Mouse (Mus musculus): ENCODE data around the gene Ifi27l2a. TPM values are rescaled to one million over a fixed set of nuclear protein-coding genes. Genes with fewer than 3 reads are reported as not detected.
"Not testable (repeated sequence)": the region's sequence is repeated elsewhere in the genome, so short reads cannot be mapped to it uniquely, and the experiment has no call there.

Ifi27l2a gene
- polyA plus RNA-seq (2015; fragmentation: Nextera tagmentation; extraction: Ambion mirVana): 7.5 and 16.4 TPM in 2 replicates

DNA sequence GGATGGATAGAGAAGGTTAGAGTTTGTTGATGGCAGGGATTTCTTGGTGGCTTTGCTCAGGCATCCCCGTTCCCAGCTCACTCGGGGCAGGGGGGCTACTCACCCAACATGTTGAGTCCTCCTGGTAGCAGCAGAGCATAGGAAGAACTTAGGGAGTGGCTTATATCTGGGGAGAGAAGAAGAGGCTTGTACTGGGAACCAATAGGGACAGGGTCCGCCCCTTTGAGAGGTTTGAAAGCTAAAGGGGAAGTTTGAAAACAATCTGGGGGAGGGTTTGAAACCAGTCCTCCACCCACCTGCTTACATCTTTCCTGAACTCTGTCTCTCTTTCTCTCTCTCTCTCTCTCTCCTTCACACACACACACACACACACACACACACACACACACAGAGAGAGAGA lies at the start of gene Ifi27l2a:
Gene Ifi27l2a, minus strand, starts transcription at position 157 of the 400 bp plus-strand sequence.
- H3K9ac ChIP-seq (replicated peaks): no peak within 1 kb of the TSS
- ATAC-seq (ENCODE audit: low FRiP score): no peak
- no peak within 1 kb of the TSS for H3K4me3 ChIP-seq (replicated peaks)
- H3K4me2 ChIP-seq: no peak within 1 kb of the TSS
- H3K36me3 ChIP-seq: no peaks in the 10 kb centered on the region
- WGBS: 64% methylated on average over 3 of the region's 3 CpGs
- no peaks in the 10 kb centered on the region for H3K4me1 ChIP-seq
- no peaks in the 10 kb centered on the region for H3K27me3 ChIP-seq (replicated peaks)
- H3K27ac ChIP-seq (replicated peaks): no peak within 1 kb of the TSS
- H3K9me3 ChIP-seq (replicated peaks): no peaks in the 10 kb centered on the region

DNA sequence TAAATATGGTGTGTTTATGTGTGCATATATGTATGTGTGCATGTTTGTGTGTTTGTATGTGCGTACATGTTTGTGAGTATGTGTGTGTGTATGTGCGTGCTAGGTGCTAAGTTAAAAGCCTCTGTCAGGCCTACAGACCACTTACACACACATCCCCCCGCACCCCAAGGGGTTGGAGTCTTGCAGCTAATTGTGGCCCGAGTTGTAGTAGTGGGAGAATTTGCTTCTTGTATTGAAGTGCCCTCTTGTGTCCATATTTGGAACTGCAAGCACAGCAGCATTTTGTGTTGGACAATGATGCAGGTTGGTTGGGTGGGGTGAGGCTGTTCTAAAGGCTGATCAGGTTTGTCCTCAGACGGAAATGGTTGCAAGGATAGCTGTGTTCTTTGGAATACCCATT lies 49.3 kb upstream of the Ifi27l2a start:
- ATAC-seq (ENCODE audit: low FRiP score): no peak
- H3K27me3 ChIP-seq (replicated peaks): no peaks in the 10 kb centered on the region
- WGBS: 48% methylated on average over 5 of the region's 5 CpGs
- H3K4me2 ChIP-seq: no peak overlapping the region
- no peaks in the 10 kb centered on the region for H3K4me1 ChIP-seq
- H3K4me3 ChIP-seq (replicated peaks): no peak overlapping the region
- H3K9me3 ChIP-seq (replicated peaks): no peaks in the 10 kb centered on the region
- H3K9ac ChIP-seq (replicated peaks): no peak overlapping the region
- no peaks in the 10 kb centered on the region for H3K36me3 ChIP-seq
- H3K27ac ChIP-seq (replicated peaks): no peak overlapping the region

DNA sequence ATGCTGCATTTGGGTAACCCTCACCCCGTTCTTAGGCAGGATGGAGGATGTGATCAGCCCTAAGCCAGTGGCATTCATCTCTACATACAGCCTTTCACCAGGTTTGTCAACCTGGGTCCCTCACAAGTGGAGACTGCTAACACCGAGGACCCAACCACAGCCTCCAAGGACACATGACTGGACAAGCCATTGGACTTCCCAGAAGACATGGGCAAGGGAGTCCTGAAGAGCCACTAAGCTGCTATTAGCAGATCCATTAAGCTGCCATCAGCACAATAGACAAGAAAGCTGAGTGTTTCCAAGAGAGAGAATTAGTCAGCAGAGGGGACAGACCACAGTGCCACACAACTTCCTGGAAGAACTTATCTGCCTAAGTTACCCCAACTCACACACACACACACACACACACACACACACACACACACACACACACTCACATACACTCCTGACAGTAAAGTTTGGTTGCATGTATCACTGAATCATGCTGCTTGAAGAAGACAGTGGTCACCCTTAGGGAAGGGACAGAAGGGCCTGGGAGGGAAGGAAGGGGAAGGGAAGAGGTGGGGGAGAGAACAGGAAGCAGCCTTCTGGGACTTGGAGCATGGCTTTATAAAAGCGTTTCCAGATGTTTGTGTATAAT lies 47.7 kb upstream of the Ifi27l2a start:
- H3K27ac ChIP-seq (replicated peaks): no peak overlapping the region
- H3K4me1 ChIP-seq: no peaks in the 10 kb centered on the region
- no peak overlapping the region for H3K9ac ChIP-seq (replicated peaks)
- no peak overlapping the region for H3K4me2 ChIP-seq
- H3K36me3 ChIP-seq: no peaks in the 10 kb centered on the region
- H3K4me3 ChIP-seq (replicated peaks): no peak overlapping the region
- no peak for ATAC-seq (ENCODE audit: low FRiP score)
- 80% methylated on average over 3 of the region's 3 CpGs for WGBS
- H3K9me3 ChIP-seq (replicated peaks): no peaks in the 10 kb centered on the region
- no peaks in the 10 kb centered on the region for H3K27me3 ChIP-seq (replicated peaks)

DNA sequence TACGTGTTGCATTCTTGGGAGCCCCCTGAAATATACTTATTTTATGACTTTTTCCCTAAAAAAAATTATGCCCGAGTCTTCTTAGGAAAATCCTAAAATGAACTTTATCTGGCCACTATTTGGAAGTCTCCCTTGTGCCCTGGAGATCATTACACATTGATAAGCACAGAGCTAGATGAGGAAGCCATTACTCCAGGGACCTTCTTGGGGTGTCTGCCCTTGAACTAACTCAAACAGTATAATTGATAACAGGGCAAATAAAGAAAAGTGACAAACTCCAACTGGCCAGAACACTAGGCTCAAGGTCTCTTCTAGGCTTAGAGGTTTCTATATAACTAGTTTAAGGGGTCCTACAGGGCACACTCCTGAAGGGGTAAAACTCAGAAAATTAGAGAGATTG lies 44.3 kb upstream of the Ifi27l2a start:
- no peaks in the 10 kb centered on the region for H3K4me1 ChIP-seq
- no peaks in the 10 kb centered on the region for H3K36me3 ChIP-seq
- H3K4me3 ChIP-seq (replicated peaks): no peak overlapping the region
- H3K27me3 ChIP-seq (replicated peaks): no peaks in the 10 kb centered on the region
- 73% methylated on average over 2 of the region's 2 CpGs for WGBS
- no peaks in the 10 kb centered on the region for H3K9me3 ChIP-seq (replicated peaks)
- H3K27ac ChIP-seq (replicated peaks): no peak overlapping the region
- no peak overlapping the region for H3K9ac ChIP-seq (replicated peaks)
- no peak overlapping the region for H3K4me2 ChIP-seq
- ATAC-seq (ENCODE audit: low FRiP score): no peak

DNA sequence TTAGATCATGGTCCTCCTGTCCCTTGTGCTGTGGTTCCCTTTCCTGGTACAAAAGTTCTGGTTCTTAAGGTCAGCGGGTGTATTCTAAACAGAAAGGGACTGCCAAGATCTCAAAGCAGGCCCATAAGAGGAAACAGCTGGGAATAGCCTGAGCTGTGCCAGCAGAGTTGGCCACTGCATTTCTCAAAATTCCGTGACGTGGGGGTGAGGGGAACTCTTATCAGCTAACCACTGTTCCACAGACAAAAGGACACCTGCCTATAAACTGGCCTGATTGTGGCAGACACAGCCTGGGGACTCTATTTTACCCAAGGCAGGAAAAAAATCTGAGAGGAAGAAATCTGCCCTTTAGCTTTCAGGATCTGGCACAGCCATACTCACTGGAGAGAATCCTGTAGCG lies 43.8 kb upstream of the Ifi27l2a start:
- ATAC-seq (ENCODE audit: low FRiP score): no peak
- no peaks in the 10 kb centered on the region for H3K36me3 ChIP-seq
- WGBS: 73% methylated on average over 4 of the region's 4 CpGs
- H3K27ac ChIP-seq (replicated peaks): no peak overlapping the region
- H3K4me2 ChIP-seq: no peak overlapping the region
- H3K27me3 ChIP-seq (replicated peaks): no peaks in the 10 kb centered on the region
- no peak overlapping the region for H3K4me3 ChIP-seq (replicated peaks)
- no peaks in the 10 kb centered on the region for H3K9me3 ChIP-seq (replicated peaks)
- H3K9ac ChIP-seq (replicated peaks): no peak overlapping the region
- no peaks in the 10 kb centered on the region for H3K4me1 ChIP-seq

DNA sequence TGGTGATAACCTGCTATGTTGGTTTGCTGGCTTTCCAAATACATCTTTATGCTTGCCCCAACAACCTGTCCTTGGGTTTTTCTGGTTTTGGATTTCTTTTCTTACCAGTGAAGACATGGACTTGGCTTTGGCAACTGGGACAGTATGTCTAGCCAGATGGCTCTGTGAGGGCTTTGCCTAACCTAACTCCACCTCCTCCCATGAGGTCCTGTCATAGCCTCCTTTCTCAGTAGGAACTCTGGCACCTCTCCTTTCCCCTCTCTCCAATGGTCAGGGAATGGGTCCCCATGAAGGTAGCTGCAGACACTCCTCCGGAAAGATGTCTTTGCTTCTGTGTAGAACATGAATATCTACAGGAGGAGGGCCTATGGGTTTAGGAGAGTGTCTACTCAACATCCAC lies 43.2 kb upstream of the Ifi27l2a start:
- Histone ChIP-seq H3K4me3 (replicated peaks) (no peak overlapping the region), H3K27ac (replicated peaks) (no peak overlapping the region), H3K4me2 (no peak overlapping the region), H3K4me1 (no peaks in the 10 kb centered on the region), H3K9me3 (replicated peaks) (no peaks in the 10 kb centered on the region), H3K27me3 (replicated peaks) (no peaks in the 10 kb centered on the region), H3K9ac (replicated peaks) (no peak overlapping the region), H3K36me3 (no peaks in the 10 kb centered on the region)
- no peak for ATAC-seq (ENCODE audit: low FRiP score)
- 93% methylated on average over 1 of the region's 1 CpGs for WGBS

DNA sequence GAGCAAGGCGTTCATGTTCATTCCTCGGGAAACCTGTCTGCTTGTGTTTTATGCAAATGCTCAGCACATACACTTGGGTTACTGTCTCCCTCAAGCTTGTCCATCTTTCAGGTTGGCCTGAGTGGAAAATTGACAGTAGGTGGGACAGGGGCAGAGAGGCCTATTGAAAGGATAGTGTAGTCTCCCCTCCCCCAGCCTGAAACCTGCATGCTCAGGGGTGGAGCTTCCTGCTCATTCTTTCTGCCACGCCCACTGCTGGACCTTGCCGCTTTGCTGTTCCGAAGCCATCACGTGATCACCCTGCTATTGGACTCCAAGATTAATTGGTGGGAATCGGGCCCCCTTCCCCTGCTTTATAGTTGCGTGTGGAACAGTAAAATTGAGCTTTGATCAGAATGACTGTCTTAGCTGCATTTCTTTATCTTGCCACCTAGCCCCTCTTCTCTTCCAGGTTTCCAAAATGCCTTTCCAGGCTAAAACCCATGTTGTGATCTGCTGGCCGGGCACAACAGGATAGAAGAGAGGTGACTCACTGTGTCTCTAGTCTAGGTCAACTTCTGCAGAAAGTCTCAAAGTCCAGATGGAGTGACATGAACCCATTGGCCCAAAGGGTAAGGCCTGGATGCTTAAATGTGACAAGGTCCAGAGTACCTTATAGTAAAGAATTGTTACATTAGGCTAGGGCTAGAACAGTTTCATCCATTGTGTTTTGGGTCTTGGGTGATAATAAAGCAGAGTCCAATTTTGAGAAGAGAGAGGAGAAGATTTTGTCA lies 40.9 kb upstream of the Ifi27l2a start:
- H3K9ac ChIP-seq (replicated peaks); H3K4me1 ChIP-seq; H3K4me3 ChIP-seq (replicated peaks); H3K36me3 ChIP-seq; H3K9me3 ChIP-seq (replicated peaks); H3K27me3 ChIP-seq (replicated peaks); ATAC-seq (ENCODE audit: low FRiP score); H3K27ac ChIP-seq (replicated peaks); H3K4me2 ChIP-seq: not testable (repeated sequence)
- WGBS: 58% methylated on average over 9 of the region's 9 CpGs

DNA sequence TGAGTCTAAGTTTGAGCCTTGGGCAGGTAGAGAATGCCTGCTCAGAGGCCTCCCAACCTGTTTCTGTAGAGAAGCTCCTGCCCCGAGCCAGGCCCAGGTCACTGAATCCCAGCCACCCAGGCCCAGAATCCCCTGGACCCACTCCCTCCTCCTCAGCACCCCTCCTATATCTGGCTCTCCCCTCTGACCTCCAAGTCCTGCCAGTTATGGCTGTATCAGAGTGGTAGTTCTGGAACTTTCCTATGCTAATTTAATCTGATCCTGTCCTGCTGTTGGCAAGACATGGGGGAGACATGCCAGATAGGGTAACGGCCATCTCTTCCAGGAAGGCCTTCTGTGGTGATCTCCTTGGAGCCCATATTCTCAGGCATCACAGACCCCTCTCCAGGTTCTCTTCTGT lies 39.3 kb upstream of the Ifi27l2a start:
- no peaks in the 10 kb centered on the region for H3K9me3 ChIP-seq (replicated peaks)
- H3K9ac ChIP-seq (replicated peaks): no peak overlapping the region
- H3K4me1 ChIP-seq: no peaks in the 10 kb centered on the region
- no peak overlapping the region for H3K27ac ChIP-seq (replicated peaks)
- H3K4me2 ChIP-seq: no peak overlapping the region
- H3K36me3 ChIP-seq: no peaks in the 10 kb centered on the region
- 90% methylated on average over 2 of the region's 2 CpGs for WGBS
- H3K4me3 ChIP-seq (replicated peaks): no peak overlapping the region
- no peaks in the 10 kb centered on the region for H3K27me3 ChIP-seq (replicated peaks)
- ATAC-seq (ENCODE audit: low FRiP score): no peak

DNA sequence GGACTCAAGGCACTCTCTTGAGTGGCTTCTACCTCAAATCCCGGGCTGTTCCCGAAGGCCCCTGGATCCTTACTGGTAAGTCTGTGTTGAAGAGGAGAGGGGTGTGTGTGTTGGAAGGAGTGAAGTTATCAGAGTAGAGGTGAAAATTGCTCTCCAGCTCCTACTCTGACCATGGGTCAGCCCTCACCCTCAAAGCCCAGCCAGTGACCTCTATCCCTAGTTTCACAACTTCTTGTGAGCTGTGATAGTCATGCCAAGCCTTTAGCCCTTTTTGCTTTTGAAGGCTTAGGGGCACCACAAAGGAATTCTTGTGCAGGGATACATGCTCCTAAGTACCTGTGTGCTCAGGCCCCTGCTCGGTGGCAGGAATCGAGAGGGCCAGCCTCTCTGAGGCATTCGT lies 38.2 kb upstream of the Ifi27l2a start:
- Histone ChIP-seq H3K9me3 (replicated peaks) (no peaks in the 10 kb centered on the region), H3K4me3 (replicated peaks) (no peak overlapping the region), H3K27me3 (replicated peaks) (no peaks in the 10 kb centered on the region), H3K4me2 (no peak overlapping the region), H3K27ac (replicated peaks) (no peak overlapping the region), H3K4me1 (no peaks in the 10 kb centered on the region), H3K9ac (replicated peaks) (no peak overlapping the region), H3K36me3 (no peaks in the 10 kb centered on the region)
- no peak for ATAC-seq (ENCODE audit: low FRiP score)
- WGBS: 83% methylated on average over 5 of the region's 5 CpGs

DNA sequence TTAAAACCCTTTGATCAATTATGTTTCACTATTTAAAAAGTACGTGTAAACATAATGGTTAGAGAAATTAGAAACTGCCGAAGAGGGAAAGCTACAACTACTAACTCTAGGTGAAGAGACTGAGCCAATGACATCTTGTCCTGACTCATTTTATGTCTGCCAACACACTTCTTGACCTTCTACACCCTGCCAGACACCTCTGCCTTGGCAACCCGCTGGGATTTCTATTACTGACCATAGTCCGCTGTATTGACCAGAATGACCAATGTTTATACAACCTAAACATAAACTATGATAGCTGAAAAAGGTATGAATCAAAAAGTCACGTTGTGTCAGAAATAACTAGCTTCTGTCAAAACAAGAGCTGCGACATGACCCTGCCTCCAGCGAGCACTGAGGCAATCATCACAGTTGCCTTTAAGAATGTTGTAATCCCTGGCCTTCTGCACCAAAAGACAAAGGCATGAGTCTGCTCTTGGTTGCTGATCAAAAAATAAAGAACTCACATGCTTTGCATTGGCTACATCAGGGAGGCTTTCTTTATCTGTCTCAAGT lies 34.1 kb upstream of the Ifi27l2a start:
- ATAC-seq (ENCODE audit: low FRiP score): no peak
- H3K27ac ChIP-seq (replicated peaks): no peak overlapping the region
- no peaks in the 10 kb centered on the region for H3K36me3 ChIP-seq
- H3K4me1 ChIP-seq: no peaks in the 10 kb centered on the region
- no peak overlapping the region for H3K4me3 ChIP-seq (replicated peaks)
- H3K4me2 ChIP-seq: no peak overlapping the region
- H3K9ac ChIP-seq (replicated peaks): no peak overlapping the region
- 81% methylated on average over 7 of the region's 7 CpGs for whole genome bisulfite sequencing
- H3K9me3 ChIP-seq (replicated peaks): no peaks in the 10 kb centered on the region
- H3K27me3 ChIP-seq (replicated peaks): no peaks in the 10 kb centered on the region

DNA sequence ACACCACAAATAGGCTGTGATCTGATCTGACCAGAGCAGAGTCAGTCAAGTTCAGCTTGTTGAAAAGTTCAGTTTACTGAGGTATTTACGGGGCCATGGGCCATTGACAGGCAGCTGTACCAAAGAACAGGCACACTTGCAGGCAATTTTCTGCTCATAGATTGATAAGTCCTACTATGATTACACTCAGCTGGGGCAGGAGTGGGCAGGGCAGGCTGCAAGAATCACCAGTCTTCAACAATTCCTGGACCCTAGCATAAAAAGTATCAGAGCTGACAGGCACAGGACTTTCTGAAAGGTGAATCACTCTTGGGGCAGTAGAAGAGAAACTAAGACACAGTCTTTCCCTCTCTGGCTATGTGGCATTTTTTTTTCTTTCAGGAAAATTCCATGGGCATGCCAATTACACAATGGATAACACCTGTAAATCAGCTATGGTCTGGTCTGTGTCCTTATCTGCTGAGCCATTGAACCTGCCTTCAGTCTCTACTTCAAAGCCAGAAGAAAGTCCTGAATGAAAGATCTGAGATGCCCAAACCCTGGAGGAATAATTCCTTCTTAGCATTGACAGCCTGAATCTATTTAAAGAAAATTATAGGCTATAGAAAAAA lies 33.4 kb upstream of the Ifi27l2a start:
- no peak for ATAC-seq (ENCODE audit: low FRiP score)
- Histone ChIP-seq H3K27ac (replicated peaks) (no peak overlapping the region), H3K27me3 (replicated peaks) (no peaks in the 10 kb centered on the region), H3K4me3 (replicated peaks) (no peak overlapping the region), H3K36me3 (no peaks in the 10 kb centered on the region), H3K4me2 (no peak overlapping the region), H3K9me3 (replicated peaks) (no peaks in the 10 kb centered on the region), H3K4me1 (no peaks in the 10 kb centered on the region), H3K9ac (replicated peaks) (no peak overlapping the region)
- 90% methylated on average over 1 of the region's 1 CpGs for WGBS

DNA sequence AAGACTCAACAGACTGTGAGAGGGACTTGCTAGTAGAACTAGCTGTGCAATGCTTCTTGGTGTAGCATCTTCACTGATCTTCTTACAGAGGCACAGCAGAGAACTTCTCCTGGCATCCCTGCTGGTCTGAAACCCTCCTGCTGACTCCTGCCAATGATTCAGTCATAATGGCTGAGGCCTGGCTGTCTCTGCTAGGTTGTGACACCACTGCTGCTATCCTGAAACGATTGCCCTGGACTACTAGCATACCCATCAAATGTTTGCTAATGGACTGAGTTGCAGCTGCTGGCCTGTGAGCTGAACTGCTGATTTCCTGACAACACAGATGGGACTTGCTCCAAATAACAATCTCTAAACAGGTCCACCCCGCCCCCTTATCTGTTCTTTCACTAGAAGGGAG lies 31.0 kb upstream of the Ifi27l2a start:
- H3K4me1 ChIP-seq: no peaks in the 10 kb centered on the region
- H3K36me3 ChIP-seq: no peaks in the 10 kb centered on the region
- no peak overlapping the region for H3K9ac ChIP-seq (replicated peaks)
- H3K4me3 ChIP-seq (replicated peaks): no peak overlapping the region
- no peaks in the 10 kb centered on the region for H3K27me3 ChIP-seq (replicated peaks)
- WGBS: 54% methylated on average over 2 of the region's 2 CpGs
- no peak for ATAC-seq (ENCODE audit: low FRiP score)
- no peaks in the 10 kb centered on the region for H3K9me3 ChIP-seq (replicated peaks)
- no peak overlapping the region for H3K27ac ChIP-seq (replicated peaks)
- H3K4me2 ChIP-seq: no peak overlapping the region
